Mouse (Mus musculus): ENCODE results near the gene Rhobtb3.

- TF ChIP-seq CTCF (IDR thresholded peaks at IDR 0.05; ENCODE audit: borderline replicate concordance, insufficient read depth, low read depth, low read length), result no peak
- no peak for TF ChIP-seq POLR2A (IDR thresholded peaks at IDR 0.05; ENCODE audit: borderline replicate concordance, insufficient read depth, low read length)
Measured at GRCm38 (mm10) chr13:75843331-75843730, 100.4 kb downstream of the Rhobtb3 start.

Data from cerebellum, adult 2 months (tissue).